Mouse (Mus musculus) Patski (cell line): ENCODE measurements around the gene Gxylt2. TPM values are rescaled to one million over a fixed set of nuclear protein-coding genes. Genes with fewer than 3 reads are reported as not detected.
A peak's percentile ranks its signal among the peaks of the same experiment; 100 is the strongest.

Experiments used
- ATAC-seq: fragments of 100-300 bp; one replicate; pipeline ENCODE4 v1.8.0; 2021
- CTCF ChIA-PET: fragments of 350-600 bp; sonication (Branson Sonifier 250); formaldehyde crosslinking; loops from one replicate; lab custom pipeline; 2022; ENCODE audit warnings: inconsistent platforms; lab: Charles Lee
- POLR2A ChIA-PET: fragments of 350-600 bp; sonication (Branson Sonifier 250); formaldehyde crosslinking; loops from one replicate; lab custom pipeline; 2022; ENCODE audit warnings: antibody characterized with exemption, inconsistent platforms; lab: Charles Lee
- DNase-seq: peaks from one replicate; pipeline ENCODE4 v3.0.0-alpha.2; 2011; ENCODE audit warnings: low read depth, low spot score
- H3K27me3 ChIP-seq: fragments of 371-371 bp; one replicate; pipeline ENCODE4 v1.5.1; 2021
- CTCF ChIP-seq: fragments of 100-300 bp; IDR thresholded peaks from one replicate; pipeline ENCODE4 v1.5.1; 2021
- in situ Hi-C: fragments of 300-500 bp; cut with MboI; formaldehyde crosslinking; loops from 3 replicates; pipeline ENCODE4 v1.11.1; 2018; ENCODE audit warnings: low pct_unique_long_range_greater_than_20kb, mixed read lengths
- polyA plus RNA-seq: library from polyadenylated mRNA; unstranded; gene quantifications from one replicate; pipeline ENCODE4 v1.2.3, GENCODE M21; 2021

The Gxylt2 gene
- polyA plus RNA-seq, 1 experiment from 2014 or later, result 96.2 TPM

DNA sequence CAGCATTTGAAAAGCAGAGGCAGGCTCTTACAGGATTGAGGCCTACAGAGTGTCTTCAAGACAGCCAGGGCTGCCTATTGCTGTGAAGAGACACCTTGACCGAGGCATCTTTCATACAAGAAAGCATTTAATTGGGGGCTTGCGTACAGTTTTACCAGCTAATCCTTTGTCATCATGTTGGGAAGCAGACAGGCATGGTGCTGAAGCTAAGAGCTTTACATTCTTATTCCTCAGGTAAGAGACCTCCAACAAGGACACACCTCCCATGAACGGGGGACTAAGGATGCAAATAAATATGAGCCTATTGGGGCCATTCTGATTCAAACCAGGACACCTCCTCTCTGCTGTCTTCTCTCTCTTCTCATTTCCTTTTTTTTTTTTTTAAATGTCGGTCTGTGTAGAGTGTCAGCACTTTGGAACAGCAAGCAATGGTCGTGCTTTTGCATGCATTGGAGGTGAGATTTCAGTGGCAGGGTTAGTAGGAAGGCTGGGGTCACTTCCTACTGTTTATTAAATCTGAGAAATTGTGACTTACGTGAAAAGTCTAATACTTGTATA lies 103.8 kb downstream of the Gxylt2 start:
- in situ Hi-C loops, result no loop called here
- CTCF ChIA-PET, result no interaction called here
- POLR2A ChIA-PET, result interaction anchor here (0.6 to 0.7 kb wide), 2 partner anchors 54 to 83 kb away, joined by 4 read pairs; no protein-coding TSS in a partner anchor
- DNase-seq, result no peak
- no peak for ATAC-seq
- H3K27me3 ChIP-seq, result no peaks in the 10 kb centered on the region
- TF ChIP-seq CTCF, result no peak

- no peaks in the 10 kb centered on the region for H3K27me3 ChIP-seq
- CTCF ChIA-PET, result no interaction called here
- POLR2A ChIA-PET, result no interaction called here
- no peak for ATAC-seq
- DNase-seq, result no peak
- in situ Hi-C loops, result no loop called here
- TF ChIP-seq CTCF, result no peak
Observed at GRCm38 (mm10) chr6:100810117-100810516, 105.6 kb downstream of the Gxylt2 start.

- DNase-seq (no peak), ATAC-seq (no peak)
- no peak for TF ChIP-seq CTCF
- ChIA-PET POLR2A (interaction anchor here (0.7 kb wide), 1 partner anchor 13 kb away, joined by 6 read pairs; no protein-coding TSS in a partner anchor), CTCF (no interaction called here)
- in situ Hi-C loops, result no loop called here
- no peaks in the 10 kb centered on the region for H3K27me3 ChIP-seq
Observed at GRCm38 (mm10) chr6:100811731-100812130, 107.2 kb downstream of the Gxylt2 start.

GRCm38 (mm10) chr6:100821367-100821766 lies 116.8 kb downstream of the Gxylt2 start:
- TF ChIP-seq CTCF, result no peak
- ATAC-seq (no peak), DNase-seq (no peak)
- no peaks in the 10 kb centered on the region for H3K27me3 ChIP-seq
- POLR2A ChIA-PET, result interaction anchor here (0.6 kb wide), 1 partner anchor 8 kb away, joined by 3 read pairs; no protein-coding TSS in a partner anchor
- in situ Hi-C loops, result no loop called here
- CTCF ChIA-PET, result no interaction called here

- ATAC-seq (no peak), DNase-seq (no peak)
- H3K27me3 ChIP-seq, result no peaks in the 10 kb centered on the region
- POLR2A ChIA-PET, result no interaction called here
- in situ Hi-C loops, result no loop called here
- CTCF ChIA-PET, result interaction anchor here (1.2 kb wide), 1 partner anchor 14 kb away, joined by 3 read pairs; no protein-coding TSS in a partner anchor
- TF ChIP-seq CTCF, result no peak
Observed at GRCm38 (mm10) chr6:100823356-100823755, 118.8 kb downstream of the Gxylt2 start.

GRCm38 (mm10) chr6:100824381-100824965 lies 119.9 kb downstream of the Gxylt2 start:
- DNase-seq (no peak), ATAC-seq (no peak)
- in situ Hi-C loops, result no loop called here
- ChIA-PET CTCF (interaction anchor here (1.4 kb wide), 1 partner anchor 23 kb away, joined by 3 read pairs; no protein-coding TSS in a partner anchor), POLR2A (interaction anchor here (0.6 kb wide), 1 partner anchor 13 kb away, joined by 6 read pairs; no protein-coding TSS in a partner anchor)
- no peaks in the 10 kb centered on the region for H3K27me3 ChIP-seq
- no peak for TF ChIP-seq CTCF

- ChIA-PET POLR2A (no interaction called here), CTCF (interaction anchor here (0.6 kb wide), 1 partner anchor 116 kb away, joined by 3 read pairs; no protein-coding TSS in a partner anchor)
- TF ChIP-seq CTCF, result no peak
- in situ Hi-C loops, result no loop called here
- DNase-seq (peak; percentile 83), ATAC-seq (peak; percentile 86)
- no peaks in the 10 kb centered on the region for H3K27me3 ChIP-seq
Observed at GRCm38 (mm10) chr6:100826046-100826445, 121.5 kb downstream of the Gxylt2 start.

- no peaks in the 10 kb centered on the region for H3K27me3 ChIP-seq
- TF ChIP-seq CTCF, result no peak
- ATAC-seq (no peak), DNase-seq (no peak)
- ChIA-PET POLR2A (no interaction called here), CTCF (no interaction called here)
- in situ Hi-C loops, result no loop called here
Observed at GRCm38 (mm10) chr6:100828565-100828964, 124.0 kb downstream of the Gxylt2 start.

- H3K27me3 ChIP-seq, result no peaks in the 10 kb centered on the region
- POLR2A ChIA-PET, result interaction anchor here (0.7 kb wide), 1 partner anchor 8 kb away, joined by 3 read pairs; no protein-coding TSS in a partner anchor
- in situ Hi-C loops, result loop anchor here (5.0 to 10.0 kb wide), 2 partner anchors 32 to 125 kb away; partner anchors contain the start of gene Gxylt2
- CTCF ChIA-PET, result interaction anchor here (1.3 kb wide), 1 partner anchor 28 kb away, joined by 3 read pairs; no protein-coding TSS in a partner anchor
- TF ChIP-seq CTCF, result no peak
- ATAC-seq (no peak), DNase-seq (no peak)
Observed at GRCm38 (mm10) chr6:100829770-100830169, 125.2 kb downstream of the Gxylt2 start.

GRCm38 (mm10) chr6:100831188-100831587 lies 126.7 kb downstream of the Gxylt2 start:
- CTCF ChIA-PET, result no interaction called here

GRCm38 (mm10) chr6:100831751-100832150 lies 127.2 kb downstream of the Gxylt2 start:
- TF ChIP-seq CTCF, result no peak
- in situ Hi-C loops, result loop anchor here (5.0 to 10.0 kb wide), 2 partner anchors 34 to 127 kb away; partner anchors contain the start of gene Gxylt2

More at GRCm38 (mm10) chr6:100831188-100831587, 126.7 kb downstream of the Gxylt2 start:
- no peaks in the 10 kb centered on the region for H3K27me3 ChIP-seq
- no peak for ATAC-seq
- in situ Hi-C loops, result loop anchor here (5.0 to 10.0 kb wide), 2 partner anchors 34 to 126 kb away; partner anchors contain the start of gene Gxylt2
- TF ChIP-seq CTCF, result no peak
- POLR2A ChIA-PET, result no interaction called here
- no peak for DNase-seq

More at GRCm38 (mm10) chr6:100831751-100832150, 127.2 kb downstream of the Gxylt2 start:
- CTCF ChIA-PET, result no interaction called here
- no peaks in the 10 kb centered on the region for H3K27me3 ChIP-seq
- ATAC-seq, result no peak
- no peak for DNase-seq
- POLR2A ChIA-PET, result no interaction called here
